Mouse (Mus musculus) layer of hippocampus, postnatal 10 days (tissue): ENCODE data around the gene Ercc6. TPM values are rescaled to one million over a fixed set of nuclear protein-coding genes. Genes with fewer than 3 reads are reported as not detected.

Source experiments
- DNase-seq, 2 experiments: peaks; one replicate each; pipeline ENCODE4 v3.0.0; 2021; ENCODE audit warnings: low spot score in 2 of 2
- long read RNA-seq: library from polyadenylated mRNA; stranded (forward); transcript quantifications from one replicate; pipeline ENCODE4 v2.0.0, GENCODE M21; 2023
- total RNA-seq, 2 experiments: library from RNA; stranded (reverse); gene quantifications; 2 replicates each; pipeline ENCODE4 v1.2.3; 2021

The Ercc6 gene
- total RNA-seq: 10 to 100 TPM; 18.0 to 21.4 TPM
- long read RNA-seq, partial matches to known transcripts: 1 of 4 reads
- long read RNA-seq, other reads (novel, unspliced or antisense): 3 of 4 reads

GRCm38 (mm10) chr14:32513336-32514032 is at the start of gene Ercc6:
Gene Ercc6 (plus strand): TSS chr14:32513521.
- DNase-seq: peak; percentile 94 to 95

- DNase-seq: no peak
Measured at GRCm38 (mm10) chr14:32464601-32465505, 48.5 kb upstream of the Ercc6 start, which contains the start of gene Slc18a3. Gene Slc18a3 (minus strand): TSS chr14:32464850.

- DNase-seq: no peak
Measured at GRCm38 (mm10) chr14:32465506-32465870, 47.8 kb upstream of the Ercc6 start.

- no peak for DNase-seq
Measured at GRCm38 (mm10) chr14:32465889-32466288, 47.4 kb upstream of the Ercc6 start, which contains the start of gene Chat. Gene Chat (minus strand): TSS chr14:32465989.

GRCm38 (mm10) chr14:32467606-32468005 is 45.7 kb upstream of the Ercc6 start:
- peak; percentile 48 to 52 for DNase-seq

- DNase-seq: peak; percentile 74 to 76
Measured at GRCm38 (mm10) chr14:32472996-32473395, 40.3 kb upstream of the Ercc6 start.

- no peak for DNase-seq
Measured at GRCm38 (mm10) chr14:32476559-32476958, 36.8 kb upstream of the Ercc6 start.

GRCm38 (mm10) chr14:32477581-32477980 is 35.7 kb upstream of the Ercc6 start:
- no peak for DNase-seq

- peak in 1 of 2 experiments; percentile 39 for DNase-seq
Measured at GRCm38 (mm10) chr14:32482061-32482460, 31.3 kb upstream of the Ercc6 start.

GRCm38 (mm10) chr14:32492521-32492920 is 20.8 kb upstream of the Ercc6 start:
- no peak for DNase-seq

GRCm38 (mm10) chr14:32496115-32496850 is 17.0 kb upstream of the Ercc6 start:
- no peak for DNase-seq

GRCm38 (mm10) chr14:32501303-32501702 is 12.0 kb upstream of the Ercc6 start:
- no peak for DNase-seq

- DNase-seq: no peak
Measured at GRCm38 (mm10) chr14:32502764-32503688, 10.3 kb upstream of the Ercc6 start.

- no peak for DNase-seq
Measured at GRCm38 (mm10) chr14:32503897-32504296, 9.4 kb upstream of the Ercc6 start.

- no peak for DNase-seq
Measured at GRCm38 (mm10) chr14:32506329-32506728, 7.0 kb upstream of the Ercc6 start.

- no peak for DNase-seq
Measured at GRCm38 (mm10) chr14:32507216-32507615, 6.1 kb upstream of the Ercc6 start.

GRCm38 (mm10) chr14:32508105-32508835 is 5.1 kb upstream of the Ercc6 start:
- no peak for DNase-seq

- DNase-seq: no peak
Measured at GRCm38 (mm10) chr14:32509443-32509961, 3.8 kb upstream of the Ercc6 start.

- DNase-seq: no peak
Measured at GRCm38 (mm10) chr14:32512912-32513311, 409 bp upstream of the Ercc6 start.
